Mouse (Mus musculus) adrenal gland, postnatal 10 days (tissue): ENCODE measurements at regions not wholly inside any gene's neighbourhood (a gene's known extent, or its start where the extent isn't known, plus 50 kb on each side); places are given as distances from the start of the nearest gene placed in this dataset.

Experiments used
- DNase-seq: peaks from one replicate; pipeline ENCODE4 v3.0.0; 2021; ENCODE audit warnings: mixed read lengths

- DNase-seq = no peak
Observed at GRCm38 (mm10) chrX:11487876-11488275, 160.3 kb downstream of the H2al1j start.

GRCm38 (mm10) chrX:11490146-11490693 lies 162.6 kb downstream of the H2al1j start:
- no peak for DNase-seq

GRCm38 (mm10) chrX:11491235-11491634 lies 163.6 kb downstream of the H2al1j start:
- DNase-seq = no peak

- no peak for DNase-seq
Observed at GRCm38 (mm10) chrX:11491676-11492391, 164.2 kb downstream of the H2al1j start.

- no peak for DNase-seq
Observed at GRCm38 (mm10) chrX:11493526-11494245, 166.1 kb downstream of the H2al1j start.

GRCm38 (mm10) chrX:11494246-11494630 lies 166.6 kb downstream of the H2al1j start:
- DNase-seq = peak; percentile 37

GRCm38 (mm10) chrX:11512439-11512838 lies 184.8 kb downstream of the H2al1j start:
- DNase-seq = peak; percentile 65

GRCm38 (mm10) chrX:11512928-11513327 lies 185.3 kb downstream of the H2al1j start:
- DNase-seq = no peak

- DNase-seq = no peak
Observed at GRCm38 (mm10) chrX:11523791-11524190, 196.2 kb downstream of the H2al1j start.

GRCm38 (mm10) chrX:11525326-11525725 lies 197.7 kb downstream of the H2al1j start:
- DNase-seq = no peak

GRCm38 (mm10) chrX:11528589-11528988 lies 201.0 kb downstream of the H2al1j start:
- DNase-seq = peak; percentile 65

GRCm38 (mm10) chrX:11529221-11529620 lies 201.6 kb downstream of the H2al1j start:
- DNase-seq = no peak

GRCm38 (mm10) chrX:11532817-11533216 lies 205.2 kb downstream of the H2al1j start:
- no peak for DNase-seq

GRCm38 (mm10) chrX:11533871-11534270 lies 206.2 kb downstream of the H2al1j start:
- DNase-seq = no peak

- DNase-seq = no peak
Observed at GRCm38 (mm10) chrX:11541011-11541410, 213.4 kb downstream of the H2al1j start.

- peak; percentile 36 for DNase-seq
Observed at GRCm38 (mm10) chrX:11550164-11550851, 222.7 kb downstream of the H2al1j start.

- no peak for DNase-seq
Observed at GRCm38 (mm10) chrX:11552177-11552576, 224.6 kb downstream of the H2al1j start.

- peak; percentile 29 for DNase-seq
Observed at GRCm38 (mm10) chrX:11555035-11555570, 227.5 kb downstream of the H2al1j start.

- no peak for DNase-seq
Observed at GRCm38 (mm10) chrX:11558260-11558659, 230.6 kb downstream of the H2al1j start.

GRCm38 (mm10) chrX:11560550-11561276 lies 233.1 kb downstream of the H2al1j start:
- no peak for DNase-seq

- no peak for DNase-seq
Observed at GRCm38 (mm10) chrX:11565888-11566287, 238.3 kb downstream of the H2al1j start.

- DNase-seq = no peak
Observed at GRCm38 (mm10) chrX:11567827-11568226, 240.2 kb downstream of the H2al1j start.
